Mouse (Mus musculus): Measurements from ENCODE around the gene Cd68.

- no peak for TF ChIP-seq POLR2A (IDR thresholded peaks at IDR 0.05; ENCODE audit: borderline replicate concordance, control insufficient read depth, low read depth, low read length)
- peak; percentile 99 for TF ChIP-seq CTCF (IDR thresholded peaks at IDR 0.05; ENCODE audit: control insufficient read depth, insufficient read depth, low read length)
Observed at GRCm38 (mm10) chr11:69628286-69628685, 37.7 kb downstream of the Cd68 start.

All from bone marrow, adult 2 months (tissue).